Mouse (Mus musculus): ENCODE measurements around the gene Vwde.

DNA sequence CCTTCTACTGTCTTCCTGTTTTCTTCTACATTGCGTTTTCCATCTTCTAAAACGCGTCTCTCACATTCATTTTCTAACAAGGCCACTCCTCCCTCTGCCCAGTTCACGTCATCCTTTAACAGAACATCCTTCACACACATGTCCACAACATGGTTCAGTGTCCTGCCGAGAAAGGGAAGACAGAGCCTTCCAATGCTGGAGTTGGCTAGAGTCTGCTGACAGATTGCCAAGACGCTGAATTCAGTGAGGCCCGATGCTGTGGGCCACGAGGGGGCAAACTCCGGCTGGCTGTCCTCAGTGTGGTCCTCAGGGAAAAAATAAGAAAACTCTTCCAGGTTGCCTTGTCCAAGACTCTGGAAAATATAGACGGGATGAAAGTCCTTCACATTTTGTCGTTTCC is 37.9 kb downstream of the Vwde start:
- no peak for TF ChIP-seq POLR2A (IDR thresholded peaks at IDR 0.05; ENCODE audit: extremely low read depth, insufficient read depth, low read length)
- TF ChIP-seq CTCF (IDR thresholded peaks at IDR 0.05; ENCODE audit: extremely low read depth, insufficient read depth, low read length): no peak

All from cortical plate, adult 2 months (tissue).